Mouse (Mus musculus): ENCODE measurements around the gene Cxcl3. TPM values are rescaled to one million over a fixed set of nuclear protein-coding genes. Genes with fewer than 3 reads are reported as not detected.
A peak's percentile ranks its signal among the peaks of the same experiment; 100 is the strongest.

Gene Cxcl3
- total and polyA plus RNA-seq, 3 experiments: 0.16 to 0.54 TPM; not detected in 1

GRCm38 (mm10) chr5:90771369-90771768 is 14.5 kb upstream of the Cxcl3 start:
- no peaks in the 10 kb centered on the region for H3K36me3 ChIP-seq (replicated peaks)
- DNase-seq (ENCODE audit: low spot score) (no peak), ATAC-seq (ENCODE audit: extremely low read depth, insufficient number of reproducible peaks, low FRiP score, poor library complexity, severe bottlenecking) (no peak)
- H3K27me3 ChIP-seq (ENCODE audit: insufficient read depth, low read length): no peaks in the 10 kb centered on the region
- no peak overlapping the region for H3K4me3 ChIP-seq (ENCODE audit: low read depth, low read length)
- no peaks in the 10 kb centered on the region for H3K9me3 ChIP-seq (replicated peaks)
- no peak for TF ChIP-seq TAL1 (conservative IDR thresholded peaks at IDR 0.05; ENCODE audit: low read depth, low read length)
- peaks cover 59% of the 10 kb centered on the region for H3K4me1 ChIP-seq (ENCODE audit: insufficient read depth, low read depth, low read length)

- H3K4me3 ChIP-seq (ENCODE audit: low read depth, low read length): peak within 1 kb of the TSS; percentile 44; the same call in 1 of the 2 replicates
- no peaks in the 10 kb centered on the region for H3K9me3 ChIP-seq (replicated peaks)
- peaks cover 63% of the 10 kb centered on the region for H3K4me1 ChIP-seq (ENCODE audit: insufficient read depth, low read depth, low read length)
- TF ChIP-seq POLR2AphosphoS5 (IDR thresholded peaks at IDR 0.05; ENCODE audit: insufficient replicate concordance, low read depth, low read length) (no peak), TAL1 (conservative IDR thresholded peaks at IDR 0.05; ENCODE audit: low read depth, low read length) (peak; percentile 45)
- no peaks in the 10 kb centered on the region for H3K36me3 ChIP-seq (replicated peaks)
- DNase-seq (ENCODE audit: low spot score): peak; percentile 10
- peak; percentile 30; the same call in 1 of the 2 replicates for ATAC-seq (ENCODE audit: extremely low read depth, insufficient number of reproducible peaks, low FRiP score, poor library complexity, severe bottlenecking)
- no peaks in the 10 kb centered on the region for H3K27me3 ChIP-seq (ENCODE audit: insufficient read depth, low read length)
Observed at GRCm38 (mm10) chr5:90771880-90772653, 13.8 kb upstream of the Cxcl3 start, which contains the start of gene Pf4. Gene Pf4 (plus strand): TSS chr5:90772435.

DNA sequence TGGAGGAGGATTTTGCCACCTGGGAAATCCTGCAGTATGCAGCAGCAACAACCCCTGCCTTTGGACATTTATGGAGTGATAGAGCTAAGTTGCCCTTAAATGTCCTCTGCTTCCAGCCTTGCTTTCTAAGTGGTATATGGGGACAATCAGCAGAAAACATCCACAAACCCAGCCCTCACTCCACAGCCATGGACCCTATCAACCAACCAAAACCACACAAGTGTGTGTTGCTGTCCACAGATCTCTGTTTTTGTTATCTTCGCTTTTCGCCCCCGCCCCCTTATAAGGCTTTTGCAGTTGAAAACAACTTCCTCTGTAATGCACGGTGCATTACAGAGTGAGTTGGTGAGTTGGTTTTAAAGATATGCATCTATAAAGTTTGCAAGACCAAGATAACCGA is 10.3 kb upstream of the Cxcl3 start:
- DNase-seq (ENCODE audit: low spot score): peak; percentile 69
- peaks cover 64% of the 10 kb centered on the region for H3K4me1 ChIP-seq (ENCODE audit: insufficient read depth, low read depth, low read length)
- H3K27me3 ChIP-seq (ENCODE audit: insufficient read depth, low read length): no peaks in the 10 kb centered on the region
- H3K36me3 ChIP-seq (replicated peaks): no peaks in the 10 kb centered on the region
- no peaks in the 10 kb centered on the region for H3K9me3 ChIP-seq (replicated peaks)
- ATAC-seq (ENCODE audit: extremely low read depth, insufficient number of reproducible peaks, low FRiP score, poor library complexity, severe bottlenecking): peak; percentile 87
- TF ChIP-seq TAL1 (conservative IDR thresholded peaks at IDR 0.05; ENCODE audit: low read depth, low read length) (peak; percentile 50), POLR2AphosphoS5 (IDR thresholded peaks at IDR 0.05; ENCODE audit: insufficient replicate concordance, low read depth, low read length) (no peak)
- no peak overlapping the region; the same call in 1 of the 2 replicates for H3K4me3 ChIP-seq (ENCODE audit: low read depth, low read length)

- no peak for TF ChIP-seq CTCF (IDR thresholded peaks at IDR 0.05; ENCODE audit: low read depth, low read length)
- H3K4me1 ChIP-seq (ENCODE audit: insufficient read depth, low read depth, low read length): peaks cover 54% of the 10 kb centered on the region
- no peaks in the 10 kb centered on the region for H3K36me3 ChIP-seq (replicated peaks)
Observed at GRCm38 (mm10) chr5:90777621-90778020, 8.3 kb upstream of the Cxcl3 start.

DNA sequence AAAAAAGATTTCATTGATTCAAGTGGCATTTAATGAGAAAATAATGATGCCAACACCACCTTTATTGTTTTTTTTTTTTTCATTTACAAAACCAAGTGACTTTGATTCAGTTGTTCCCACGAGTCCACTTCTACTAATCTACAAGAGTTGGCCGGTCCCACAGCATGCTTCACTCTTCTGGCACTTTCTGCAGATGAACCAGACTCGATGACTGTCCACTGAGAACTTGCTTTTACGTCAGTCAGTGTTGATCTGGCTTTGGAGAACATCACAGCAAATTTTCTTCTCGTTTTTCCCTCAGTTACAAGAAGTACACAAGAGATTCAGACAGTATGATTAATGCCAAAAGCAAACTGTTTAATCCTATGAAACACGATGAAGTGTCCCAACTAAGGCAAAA is 7.0 kb upstream of the Cxcl3 start:
- no peaks in the 10 kb centered on the region for H3K9me3 ChIP-seq (replicated peaks)
- ATAC-seq (ENCODE audit: extremely low read depth, insufficient number of reproducible peaks, low FRiP score, poor library complexity, severe bottlenecking) (no peak), DNase-seq (ENCODE audit: low spot score) (no peak)
- H3K4me1 ChIP-seq (ENCODE audit: insufficient read depth, low read depth, low read length): peaks cover 54% of the 10 kb centered on the region
- no peak overlapping the region for H3K4me3 ChIP-seq (ENCODE audit: low read depth, low read length)
- TF ChIP-seq GATA2 (IDR thresholded peaks at IDR 0.05; ENCODE audit: borderline replicate concordance, low read depth, low read length) (no peak), TAL1 (conservative IDR thresholded peaks at IDR 0.05; ENCODE audit: low read depth, low read length) (no peak), GATA1 (IDR thresholded peaks at IDR 0.05; ENCODE audit: borderline replicate concordance, low read length) (no peak), POLR2AphosphoS5 (IDR thresholded peaks at IDR 0.05; ENCODE audit: insufficient replicate concordance, low read depth, low read length) (no peak)
- no peaks in the 10 kb centered on the region for H3K27me3 ChIP-seq (ENCODE audit: insufficient read depth, low read length)
- no peaks in the 10 kb centered on the region for H3K36me3 ChIP-seq (replicated peaks)

More at GRCm38 (mm10) chr5:90777621-90778020, 8.3 kb upstream of the Cxcl3 start:
- no peaks in the 10 kb centered on the region for H3K9me3 ChIP-seq (replicated peaks)
- ATAC-seq (ENCODE audit: extremely low read depth, insufficient number of reproducible peaks, low FRiP score, poor library complexity, severe bottlenecking): no peak
- H3K27me3 ChIP-seq (ENCODE audit: insufficient read depth, low read length): no peaks in the 10 kb centered on the region
- no peak overlapping the region for H3K4me3 ChIP-seq (ENCODE audit: low read depth, low read length)
- DNase-seq (ENCODE audit: low spot score): no peak

DNA sequence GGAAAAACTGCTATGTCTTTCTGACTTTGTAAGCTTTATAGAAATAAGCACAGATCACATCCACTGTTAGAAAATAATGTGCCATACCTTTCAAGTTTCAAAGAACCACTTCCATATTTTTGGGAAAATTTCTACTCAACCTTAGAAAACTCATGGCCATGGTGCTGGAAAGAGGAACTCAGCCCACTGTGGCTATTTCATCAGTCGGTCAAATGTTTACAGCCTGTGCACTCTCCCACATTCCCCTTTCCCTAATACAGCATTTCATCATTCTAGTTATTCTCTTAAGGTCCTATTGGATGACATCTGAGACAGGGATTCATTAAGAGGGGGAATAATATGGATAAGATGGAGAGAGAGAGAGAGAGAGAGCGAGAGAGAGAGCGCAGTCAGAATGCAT is 2.2 kb upstream of the Cxcl3 start:
- ATAC-seq (ENCODE audit: extremely low read depth, insufficient number of reproducible peaks, low FRiP score, poor library complexity, severe bottlenecking): no peak
- TF ChIP-seq GATA1 (IDR thresholded peaks at IDR 0.05; ENCODE audit: borderline replicate concordance, low read length): no peak
- TF ChIP-seq CTCF (IDR thresholded peaks at IDR 0.05; ENCODE audit: low read depth, low read length): no peak
- no peak for TF ChIP-seq GATA2 (IDR thresholded peaks at IDR 0.05; ENCODE audit: borderline replicate concordance, low read depth, low read length)
- TF ChIP-seq TAL1 (conservative IDR thresholded peaks at IDR 0.05; ENCODE audit: low read depth, low read length): no peak
- no peak for TF ChIP-seq POLR2AphosphoS5 (IDR thresholded peaks at IDR 0.05; ENCODE audit: insufficient replicate concordance, low read depth, low read length)
- H3K4me3 ChIP-seq (ENCODE audit: low read depth, low read length): no peak overlapping the region
- no peaks in the 10 kb centered on the region for H3K27me3 ChIP-seq (ENCODE audit: insufficient read depth, low read length)
- no peak for DNase-seq (ENCODE audit: low spot score)
- H3K36me3 ChIP-seq (replicated peaks): no peaks in the 10 kb centered on the region
- no peaks in the 10 kb centered on the region for H3K9me3 ChIP-seq (replicated peaks)
- peaks cover 39% of the 10 kb centered on the region for H3K4me1 ChIP-seq (ENCODE audit: insufficient read depth, low read depth, low read length)

GRCm38 (mm10) chr5:90788114-90788513 is 2.2 kb downstream of the Cxcl3 start:
- TF ChIP-seq CTCF (IDR thresholded peaks at IDR 0.05; ENCODE audit: low read depth, low read length): 0 out of 2 replicates have a peak, but pooled peaks have one; percentile 23
- no peak for TF ChIP-seq POLR2AphosphoS5 (IDR thresholded peaks at IDR 0.05; ENCODE audit: insufficient replicate concordance, low read depth, low read length)
- no peak overlapping the region for H3K4me3 ChIP-seq (ENCODE audit: low read depth, low read length)

More at GRCm38 (mm10) chr5:90788114-90788513, 2.2 kb downstream of the Cxcl3 start:
- Histone ChIP-seq H3K36me3 (replicated peaks) (no peaks in the 10 kb centered on the region), H3K27me3 (ENCODE audit: insufficient read depth, low read length) (peaks cover 7% of the 10 kb centered on the region; the same call in 1 of the 2 replicates), H3K4me1 (ENCODE audit: insufficient read depth, low read depth, low read length) (peaks cover 24% of the 10 kb centered on the region), H3K9me3 (replicated peaks) (no peaks in the 10 kb centered on the region)
- ATAC-seq (ENCODE audit: extremely low read depth, insufficient number of reproducible peaks, low FRiP score, poor library complexity, severe bottlenecking) (no peak; the same call in 1 of the 2 replicates), DNase-seq (ENCODE audit: low spot score) (peak; percentile 10)
